12 mouse cellular contexts compared by ENCODE assay signal in genomic region chr11:55131077-55131742, GRCm38 (mm10). TPM values are rescaled to one million over a fixed set of nuclear protein-coding genes. Genes with fewer than 3 reads are reported as not detected.
A peak's percentile ranks its signal among the peaks of the same experiment; 100 is the strongest.
DNase-seq lines count a peak whose midpoint lies in the region; ATAC-seq and TF ChIP-seq lines count a peak whose summit lies in the region.
"Had no signal": no experiment of that assay in that cellular context is flagged by ENCODE, and none has a peak within 500 bp of the region (broad histone marks: within the 10 kb centered on the region; RNA-seq: fewer than 3 reads in every experiment).

No protein-coding gene starts in this region.

- ATAC-seq in monocyte, adult 5-6 weeks (replicated peaks; ENCODE audit: insufficient number of reproducible peaks, low FRiP score, low TSS enrichment, poor library complexity, severe bottlenecking): peak; percentile 95
- ATAC-seq: midbrain, embryonic 13.5 days had no signal

- peaks cover 14 to 18% of the 10 kb centered on the region in 2 experiments for H3K4me1 ChIP-seq in ES-E14 (ENCODE audit: control insufficient read depth in 2 of 2, insufficient read depth in 2 of 2, low read length in 2 of 2, poor library complexity in 1 of 2)
- H3K4me1 ChIP-seq: midbrain, embryonic 13.5 days had no signal

- H3K27ac ChIP-seq in ES-E14 (ENCODE audit: insufficient read depth, low read depth, low read length, poor library complexity, severe bottlenecking): peak overlapping the region; percentile 13; the same call in 1 of the 2 replicates
- H3K27ac ChIP-seq: midbrain, embryonic 13.5 days had no signal

- no peaks in the 10 kb centered on the region for H3K9me3 ChIP-seq in ES-E14 (ENCODE audit: control insufficient read depth, insufficient read depth, low read depth, low read length)
- H3K9me3 ChIP-seq: midbrain, embryonic 13.5 days had no signal

- H3K4me3 ChIP-seq in ES-E14 (ENCODE audit: insufficient read depth in 1 of 2, low read depth in 1 of 2, low read length in 2 of 2, poor library complexity in 1 of 2, severe bottlenecking in 1 of 2): 0 out of 4 replicates have a peak overlapping the region, but pooled peaks of 1 of the 2 experiments have one; percentile 5
- H3K4me3 ChIP-seq: midbrain, embryonic 13.5 days had no signal

- H3K9ac ChIP-seq in ES-E14 (ENCODE audit: insufficient read depth, low read depth, low read length, poor library complexity, severe bottlenecking): no peak overlapping the region
- H3K9ac ChIP-seq: midbrain, embryonic 13.5 days had no signal

- in situ Hi-C loops in ES-E14 (cut with MboI; ENCODE audit: low sequenced_read_pairs in 2 of 2, unreplicated experiment in 2 of 2): no loop called here

- no peaks in the 10 kb centered on the region for H3K36me3 ChIP-seq in ES-E14 (ENCODE audit: control insufficient read depth, insufficient read depth, low read length, poor library complexity, severe bottlenecking)
- H3K36me3 ChIP-seq: midbrain, embryonic 13.5 days had no signal

- DNase-seq in A20 (ENCODE audit: low read depth, low spot score): peak; percentile 31
- DNase-seq in ES-E14 (ENCODE audit: low read depth, low spot score): no peak
- DNase-seq in induced T-regulatory cell, adult 2 months (ENCODE audit: low read depth): peak; percentile 98
- no peak for DNase-seq in ovary, postnatal 36 days (ENCODE audit: low spot score)
- DNase-seq in cerebellum, postnatal 36 days: no peak
- no peak for DNase-seq in right cerebral cortex, postnatal 25 days
- no peak for DNase-seq in kidney, postnatal 4 days
- DNase-seq: kidney, postnatal 25 days; right cerebral cortex, postnatal 4 days had no signal

TF ChIP-seq in ES-E14, 5 proteins besides CTCF, POLR2A, EP300 and RAD21:
- TF ChIP-seq HCFC1 (IDR thresholded peaks at IDR 0.05; ENCODE audit: borderline replicate concordance, insufficient read depth, low read length) (no peak), ZNF384 (IDR thresholded peaks at IDR 0.05; ENCODE audit: low read depth, low read length) (no peak), CHD2 (IDR thresholded peaks at IDR 0.05; ENCODE audit: low read depth, low read length) (no peak), MAFK (IDR thresholded peaks at IDR 0.05; ENCODE audit: insufficient read depth, low read depth, low read length) (no peak; the same call in 1 of the 2 replicates), ZC3H11A (IDR thresholded peaks at IDR 0.05; ENCODE audit: borderline replicate concordance, low read depth, low read length) (no peak)

RNA-seq across cellular contexts. Expression of gene Slc36a3, which starts 20.3 kb away (rescaled TPM):
- not detected in 2 replicates for total RNA-seq in ES-E14 (2012; rRNA removed)
- not detected in 3 replicates for total RNA-seq in monocyte, adult 5-6 weeks (2017)
- total RNA-seq: adrenal gland, adult 18-20 months had no signal

RNA-seq across cellular contexts. Expression of gene Gm2a, which starts 33.3 kb away (rescaled TPM):
- total RNA-seq in ES-E14 (2012; rRNA removed): 11.7 and 21.0 TPM in 2 replicates
- total RNA-seq in monocyte, adult 5-6 weeks (2017): 182 to 271 TPM (median 223 TPM) in 3 replicates

RNA-seq across cellular contexts. Expression of gene Ccdc69, which starts 53.3 kb away (rescaled TPM):
- 0.16 and 0.22 TPM in 2 replicates for total RNA-seq in ES-E14 (2012; rRNA removed)
- total RNA-seq in monocyte, adult 5-6 weeks (2017): 41.1 to 55.7 TPM (median 42.3 TPM) in 3 replicates

RNA-seq across cellular contexts. Expression of gene Slc36a2, which starts 53.7 kb away (rescaled TPM):
- total RNA-seq in ES-E14 (2012; rRNA removed): 0.09 TPM in 1 of 2 replicates, not detected in the other
- total RNA-seq in monocyte, adult 5-6 weeks (2017): not detected in 3 replicates

Comparison
In these comparisons a context has a peak if more than half of its experiments do, and no peak if none do; other contexts are left out.
1. DNase-seq: peak in A20 (single experiment) and induced T-regulatory cell, adult 2 months (single experiment); none in ES-E14 (single experiment), ovary, postnatal 36 days (single experiment), cerebellum, postnatal 36 days (0 of 2), right cerebral cortex, postnatal 25 days (single experiment) and kidney, postnatal 4 days (0 of 2).
2. RNA of gene Ccdc69, which starts 53.3 kb away (total RNA-seq): 41.1 to 55.7 TPM in monocyte, adult 5-6 weeks; 0.16 to 0.22 TPM in ES-E14; every median in the first group is over 10 times any median in the second.